Mouse (Mus musculus) CD4-positive, CD25-positive, alpha-beta regulatory T cell, adult 9 weeks (primary cell): ENCODE data around the gene Psen2. TPM values are rescaled to one million over a fixed set of nuclear protein-coding genes. Genes with fewer than 3 reads are reported as not detected.

Experiments used
- polyA plus RNA-seq: library from polyadenylated mRNA; unstranded; fragments of 100-300 nt; shearing (Covaris generic); gene quantifications from one replicate; pipeline ENCODE4 v1.2.1, GENCODE M21; 2017

The Psen2 gene
- polyA plus RNA-seq: 153 TPM

DNA sequence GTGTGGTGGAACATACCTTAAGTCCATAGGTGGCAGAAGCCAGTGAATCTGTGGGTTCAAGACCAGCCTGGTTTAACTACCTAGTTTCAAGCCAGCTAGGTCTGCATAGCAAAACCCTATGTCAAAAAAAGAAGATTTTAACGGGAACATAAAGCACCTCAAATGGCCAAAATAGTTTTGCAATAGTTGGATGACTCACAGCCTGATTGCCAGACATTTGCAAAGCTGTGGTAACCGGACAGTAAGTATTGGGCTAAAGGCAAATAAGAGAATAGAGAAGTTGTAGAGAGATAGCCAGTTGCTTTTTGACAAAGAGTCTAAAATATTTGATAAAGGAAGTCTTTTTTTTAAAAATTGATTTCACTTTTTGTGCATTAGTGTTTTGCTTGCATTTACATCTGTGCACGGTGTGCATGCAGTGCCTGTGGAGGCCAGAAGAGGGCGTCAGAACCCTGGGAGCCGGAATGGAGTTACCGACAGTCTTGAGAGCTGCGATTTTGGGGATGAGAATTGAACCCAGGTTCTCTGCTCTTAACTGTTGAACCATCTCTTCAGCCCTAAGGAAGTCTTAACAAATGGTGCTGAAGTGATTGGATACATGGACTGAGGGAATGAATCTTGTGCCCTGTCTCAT is at the start of gene Psen2:
Psen2 (minus strand) TSS at position 75 of the 634 bp plus-strand sequence.

DNA sequence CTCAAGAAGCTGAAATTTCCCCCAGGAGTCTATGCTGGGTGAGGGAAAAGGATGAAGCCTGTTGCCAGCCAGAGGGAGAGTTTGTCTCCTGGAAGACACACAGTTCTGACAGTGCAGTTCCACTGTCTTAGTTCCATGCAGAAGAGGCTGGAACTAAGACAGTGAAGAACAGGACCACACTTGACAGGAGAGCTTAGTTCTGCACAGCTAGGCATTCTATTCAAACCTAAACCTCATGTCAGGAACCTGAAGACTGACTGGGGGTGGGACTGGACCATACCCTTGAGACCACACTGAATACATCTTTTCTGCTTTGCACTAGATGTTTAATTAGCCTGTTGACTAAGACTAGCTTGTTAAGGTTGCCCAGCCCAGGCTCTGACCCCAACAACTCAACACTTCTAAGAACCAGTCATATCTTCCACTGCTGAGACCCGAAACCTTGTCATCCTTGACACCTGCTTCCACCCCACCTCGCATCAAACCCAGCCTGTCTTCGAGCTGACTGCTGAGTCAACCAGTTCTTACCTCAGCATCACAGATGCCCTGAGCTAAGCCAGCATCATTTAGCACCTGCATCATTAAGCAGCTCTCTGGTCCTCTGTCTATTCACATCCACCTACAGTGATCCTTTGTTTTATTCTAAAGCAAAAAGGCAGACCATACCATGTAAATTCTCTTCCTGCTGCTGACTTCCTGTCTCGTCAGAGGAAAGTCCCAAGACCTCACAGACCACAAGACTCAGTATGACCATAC is 64.1 kb downstream of the Psen2 start, which contains the start of gene Coq8a:
Coq8a (minus strand) TSS at position 644 of the 756 bp plus-strand sequence.

Other genes with a start within 250 kb of the Psen2 start
- gene Coq8a, start 63.8 kb downstream of the Psen2 start, polyA plus RNA-seq: 83.6 TPM
- gene Itpkb, start 67.0 kb upstream of the Psen2 start, polyA plus RNA-seq: 33.1 TPM
- gene Stum, start 220.1 kb upstream of the Psen2 start, polyA plus RNA-seq: not detected